Mouse (Mus musculus): Measurements from ENCODE around the gene C1qtnf4.

The C1qtnf4 gene

DNA sequence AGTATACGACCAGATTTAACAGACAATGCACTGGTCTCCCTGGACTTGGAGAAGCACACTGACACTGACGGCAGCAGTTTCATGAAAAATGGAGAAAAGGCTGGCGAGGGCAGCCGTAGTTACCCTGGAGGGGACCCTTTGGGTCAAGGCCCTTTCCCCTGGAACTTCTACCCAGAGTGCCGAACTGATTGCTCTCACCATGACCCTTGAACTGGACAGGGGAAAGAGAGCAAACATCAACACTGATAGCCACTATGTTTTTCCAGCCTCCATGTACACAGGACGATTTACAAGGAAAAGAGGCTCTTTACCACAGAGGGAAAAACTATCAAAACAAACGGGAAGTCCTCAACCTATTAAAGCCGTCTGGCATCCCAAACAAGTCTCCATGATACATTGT is 46.2 kb downstream of the C1qtnf4 start:
- DNase-seq (ENCODE audit: low spot score in 2 of 2), result no peak

DNA sequence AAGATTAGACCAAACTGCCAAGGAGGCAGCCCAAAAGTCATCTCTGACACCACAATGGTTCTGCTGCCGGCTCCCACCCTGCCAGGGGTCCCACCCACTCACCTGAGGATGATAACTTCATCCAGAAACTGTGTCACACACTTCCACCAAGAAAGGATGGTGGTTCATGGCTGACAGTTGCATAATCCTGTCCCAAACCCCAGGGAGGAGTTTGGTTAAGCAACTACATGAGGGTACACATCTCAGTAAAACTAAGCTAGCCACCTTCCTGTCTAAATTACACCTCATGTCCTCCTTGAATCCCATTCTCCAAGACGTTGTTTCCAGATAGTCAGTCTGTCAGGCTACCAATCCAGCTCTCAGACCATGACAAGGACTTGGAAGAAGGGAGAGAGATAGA is 46.6 kb downstream of the C1qtnf4 start:
- no peak for DNase-seq (ENCODE audit: low spot score in 2 of 2)

DNA sequence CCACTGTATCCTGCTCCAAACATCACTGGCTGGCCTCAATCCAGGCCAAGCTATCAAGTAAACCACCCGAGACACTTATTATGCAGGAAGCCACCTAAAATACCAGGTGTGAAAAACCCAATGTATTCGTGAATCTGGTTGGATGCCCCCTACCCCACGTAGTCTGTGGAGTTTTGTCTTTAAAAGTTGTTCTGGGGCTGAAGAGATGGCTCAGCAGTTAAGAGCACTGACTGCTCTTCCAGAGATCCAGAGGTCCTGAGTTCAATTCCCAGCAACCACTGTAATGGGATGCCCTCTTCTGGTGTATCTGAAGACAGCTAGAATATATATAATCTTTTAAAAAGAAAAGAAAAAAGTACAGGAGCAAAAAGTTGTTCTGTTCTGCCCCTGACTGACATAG is 52.7 kb downstream of the C1qtnf4 start:
- no peak for DNase-seq (ENCODE audit: low spot score in 2 of 2)

DNA sequence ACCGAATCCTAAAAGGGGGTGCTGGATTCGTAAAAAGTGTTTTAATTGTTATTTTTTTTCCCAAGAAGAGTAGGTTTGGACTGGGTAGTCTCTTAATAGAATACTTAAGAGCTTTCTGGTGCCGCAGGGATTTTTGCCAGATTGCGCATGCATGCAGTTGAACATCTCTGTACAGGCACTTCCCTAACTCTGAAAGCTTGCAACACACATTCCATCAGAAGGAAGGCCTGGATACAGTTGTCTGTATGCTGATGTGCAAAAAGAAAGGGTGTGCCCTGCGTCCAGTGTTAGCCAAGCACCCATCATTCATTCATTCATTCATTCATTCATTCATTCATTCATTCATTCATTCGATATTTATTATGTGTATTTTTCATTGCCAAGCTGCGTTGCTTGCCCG is 54.1 kb downstream of the C1qtnf4 start:
- DNase-seq (ENCODE audit: low spot score in 2 of 2), result no peak
